Mouse (Mus musculus) testis, adult 2 months (tissue): Measurements from ENCODE around the gene Tnks1bp1. TPM values are rescaled to one million over a fixed set of nuclear protein-coding genes. Genes with fewer than 3 reads are reported as not detected.

ENCODE experiments used
- H3K27ac ChIP-seq: fragments of 200-500 bp; 2 replicates; pipeline ENCODE4 v1.5.1; 2012; ENCODE audit warnings: low read depth, low read length; ENCODE audit not compliant: control insufficient read depth, insufficient read depth
- H3K27me3 ChIP-seq: fragments of 200-500 bp; 2 replicates; pipeline ENCODE4 v1.6.1; 2012; ENCODE audit warnings: mild to moderate bottlenecking, low read length, moderate library complexity; ENCODE audit not compliant: control insufficient read depth, insufficient read depth
- H3K36me3 ChIP-seq: fragments of 200-500 bp; 2 replicates; pipeline ENCODE4 v1.6.1; 2012; ENCODE audit warnings: mild to moderate bottlenecking, low read length; ENCODE audit not compliant: control insufficient read depth, insufficient read depth
- H3K4me1 ChIP-seq: fragments of 200-500 bp; 2 replicates; pipeline ENCODE4 v1.6.1; 2012; ENCODE audit warnings: low read length; ENCODE audit not compliant: control insufficient read depth, insufficient read depth
- H3K4me3 ChIP-seq: fragments of 200-500 bp; 2 replicates; pipeline ENCODE4 v1.5.1; 2012; ENCODE audit warnings: low read depth, mild to moderate bottlenecking, low read length, moderate library complexity, mixed read lengths; ENCODE audit not compliant: control insufficient read depth
- CTCF ChIP-seq: fragments of 200-500 bp; IDR thresholded peaks from 2 replicates; pipeline ENCODE4 v1.5.1; 2012; ENCODE audit warnings: low read depth, mild to moderate bottlenecking, inconsistent platforms, low read length, moderate library complexity; ENCODE audit not compliant: control insufficient read depth, insufficient read depth, insufficient replicate concordance
- POLR2A ChIP-seq: fragments of 200-500 bp; IDR thresholded peaks from 2 replicates; pipeline ENCODE4 v1.6.1; 2012; ENCODE audit warnings: low read depth, mild to moderate bottlenecking, inconsistent platforms, low read length, moderate library complexity; ENCODE audit not compliant: control insufficient read depth
- polyA plus RNA-seq: library from polyadenylated mRNA; depleted of rRNA; stranded (reverse); fragments of >200 nt; gene quantifications from 2 replicates; pipeline ENCODE4 v1.2.3, GENCODE M21; 2012; rRNA removed

Tnks1bp1 gene
- polyA plus RNA-seq, result 7.4 and 8.4 TPM in 2 replicates

- TF ChIP-seq POLR2A, result peak; percentile 51; the same call in 1 of the 2 replicates
- no peak for TF ChIP-seq CTCF
- peak within 1 kb of the TSS; percentile 76 for H3K27ac ChIP-seq
- peak within 1 kb of the TSS; percentile 86 for H3K4me3 ChIP-seq
- no peaks in the 10 kb centered on the region; the same call in 1 of the 2 replicates for H3K36me3 ChIP-seq
- peaks cover 10% of the 10 kb centered on the region for H3K4me1 ChIP-seq
- no peaks in the 10 kb centered on the region for H3K27me3 ChIP-seq
Observed at GRCm38 (mm10) chr2:85047596-85048167, at the start of gene Tnks1bp1. Gene Tnks1bp1, plus strand, starts transcription at chr2:85048022.

- Histone ChIP-seq H3K36me3 (no peaks in the 10 kb centered on the region), H3K27me3 (no peaks in the 10 kb centered on the region), H3K4me3 (no peak overlapping the region), H3K4me1 (no peaks in the 10 kb centered on the region), H3K27ac (no peak overlapping the region)
- TF ChIP-seq POLR2A, result no peak
- TF ChIP-seq CTCF, result no peak
Observed at GRCm38 (mm10) chr2:84999486-85000181, 48.2 kb upstream of the Tnks1bp1 start.

- no peaks in the 10 kb centered on the region for H3K4me1 ChIP-seq
- no peaks in the 10 kb centered on the region for H3K36me3 ChIP-seq
- H3K27ac ChIP-seq, result no peak overlapping the region
- no peak overlapping the region for H3K4me3 ChIP-seq
- no peaks in the 10 kb centered on the region for H3K27me3 ChIP-seq
- no peak for TF ChIP-seq POLR2A
Observed at GRCm38 (mm10) chr2:85001497-85001896, 46.3 kb upstream of the Tnks1bp1 start.

- Histone ChIP-seq H3K27me3 (no peaks in the 10 kb centered on the region), H3K4me1 (no peaks in the 10 kb centered on the region), H3K4me3 (no peak overlapping the region), H3K27ac (no peak overlapping the region), H3K36me3 (no peaks in the 10 kb centered on the region)
- no peak for TF ChIP-seq CTCF
Observed at GRCm38 (mm10) chr2:85002575-85002974, 45.2 kb upstream of the Tnks1bp1 start.

- Histone ChIP-seq H3K36me3 (no peaks in the 10 kb centered on the region), H3K4me3 (0 out of 2 replicates have a peak overlapping the region, but pooled peaks have one; percentile 10), H3K27me3 (no peaks in the 10 kb centered on the region), H3K4me1 (no peaks in the 10 kb centered on the region), H3K27ac (no peak overlapping the region)
- TF ChIP-seq CTCF (no peak), POLR2A (no peak)
Observed at GRCm38 (mm10) chr2:85004341-85004740, 43.5 kb upstream of the Tnks1bp1 start.

GRCm38 (mm10) chr2:85006600-85006999, 41.2 kb upstream of the Tnks1bp1 start:
- H3K4me3 ChIP-seq, result no peak overlapping the region
- H3K4me1 ChIP-seq, result no peaks in the 10 kb centered on the region
- H3K36me3 ChIP-seq, result no peaks in the 10 kb centered on the region
- H3K27me3 ChIP-seq, result no peaks in the 10 kb centered on the region
- H3K27ac ChIP-seq, result no peak overlapping the region
- TF ChIP-seq POLR2A (no peak), CTCF (no peak)

- no peak for TF ChIP-seq CTCF
- Histone ChIP-seq H3K27me3 (no peaks in the 10 kb centered on the region), H3K4me1 (no peaks in the 10 kb centered on the region), H3K4me3 (no peak overlapping the region), H3K36me3 (no peaks in the 10 kb centered on the region), H3K27ac (no peak overlapping the region)
Observed at GRCm38 (mm10) chr2:85007729-85008128, 40.1 kb upstream of the Tnks1bp1 start.
